Mouse (Mus musculus): Measurements from ENCODE around the gene Ptprt. TPM values are rescaled to one million over a fixed set of nuclear protein-coding genes. Genes with fewer than 3 reads are reported as not detected.

Gene Ptprt
- total and polyA plus RNA-seq, 3 experiments, result 0.76 TPM; not detected in 2

DNA sequence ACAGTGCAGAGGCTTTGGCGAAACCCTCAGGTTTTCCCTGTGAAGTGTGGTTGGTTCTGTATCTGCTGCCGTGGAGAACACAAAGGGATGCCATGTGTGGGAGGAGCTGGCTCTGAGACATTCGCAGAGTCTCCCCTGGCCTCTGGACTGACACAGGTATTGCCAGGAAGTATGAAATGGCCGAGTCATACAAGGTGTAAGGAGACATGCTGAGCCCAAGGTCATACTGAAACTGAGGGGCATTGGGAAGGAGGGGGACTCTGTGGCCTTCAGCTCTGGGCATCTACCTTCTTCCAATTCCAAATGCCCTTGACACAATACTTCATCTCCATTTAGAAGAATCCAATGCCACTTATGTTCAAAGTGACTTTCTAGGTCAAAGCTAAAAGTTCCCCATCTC, 1103.1 kb downstream of the Ptprt start:
- H3K27me3 ChIP-seq (replicated peaks), result no peaks in the 10 kb centered on the region
- no peaks in the 10 kb centered on the region for H3K36me3 ChIP-seq (replicated peaks in 1 of 2; ENCODE audit: control insufficient read depth in 1 of 2, insufficient read depth in 1 of 2, low read length in 1 of 2)
- no peak overlapping the region for H3K9ac ChIP-seq (ENCODE audit: insufficient read depth, low read depth)
- no peak for DNase-seq (ENCODE audit: extremely low read depth)
- H3K4me3 ChIP-seq (replicated peaks in 1 of 3; ENCODE audit: low read depth in 2 of 3, low read length in 2 of 3, poor library complexity in 1 of 3), result no peak overlapping the region
- H3K4me1 ChIP-seq (ENCODE audit: control insufficient read depth in 1 of 2, insufficient read depth in 2 of 2), result no peaks in the 10 kb centered on the region
- TF ChIP-seq TBP (conservative IDR thresholded peaks at IDR 0.05; ENCODE audit: low read depth, low read length), result no peak
- no peak for TF ChIP-seq HCFC1 (IDR thresholded peaks at IDR 0.05; ENCODE audit: low read depth, low read length)
- no peak for TF ChIP-seq POLR2AphosphoS2 (IDR thresholded peaks at IDR 0.05; ENCODE audit: low read depth, low read length)
- no peak for TF ChIP-seq MYC (IDR thresholded peaks at IDR 0.05; ENCODE audit: low read depth, low read length)
- no peak for TF ChIP-seq CHD2 (IDR thresholded peaks at IDR 0.05; ENCODE audit: low read length)
- TF ChIP-seq CHD1 (IDR thresholded peaks at IDR 0.05; ENCODE audit: low read depth, low read length), result no peak
- TF ChIP-seq ELF1 (IDR thresholded peaks at IDR 0.05; ENCODE audit: low read depth, low read length), result no peak
- no peak for TF ChIP-seq RAD21 (IDR thresholded peaks at IDR 0.05; ENCODE audit: low read depth, low read length)
- no peak for TF ChIP-seq ZC3H11A (IDR thresholded peaks at IDR 0.05; ENCODE audit: low read depth, low read length)
- TF ChIP-seq E2F4 (IDR thresholded peaks at IDR 0.05; ENCODE audit: insufficient replicate concordance, low read depth, low read length), result no peak
- no peak for TF ChIP-seq MAX (IDR thresholded peaks at IDR 0.05; ENCODE audit: low read length)
- no peak for TF ChIP-seq USF2 (conservative IDR thresholded peaks at IDR 0.05; ENCODE audit: low read depth, low read length)
- no peak for TF ChIP-seq BHLHE40 (IDR thresholded peaks at IDR 0.05; ENCODE audit: low read depth, low read length)
- TF ChIP-seq IRF4 (IDR thresholded peaks at IDR 0.05; ENCODE audit: low read depth, low read length), result no peak
- no peak for TF ChIP-seq UBTF (IDR thresholded peaks at IDR 0.05; ENCODE audit: low read depth, low read length)
- no peak for TF ChIP-seq PAX5 (IDR thresholded peaks at IDR 0.05; ENCODE audit: low read length)
- TF ChIP-seq EP300 (IDR thresholded peaks at IDR 0.05; ENCODE audit: low read length), result no peak
- no peak for TF ChIP-seq NRF1 (IDR thresholded peaks at IDR 0.05; ENCODE audit: low read depth, low read length)
- TF ChIP-seq ETS1 (conservative IDR thresholded peaks at IDR 0.05; ENCODE audit: low read depth, low read length), result no peak
- H3K27ac ChIP-seq (ENCODE audit: insufficient read depth, low read depth), result no peak overlapping the region
- peaks cover 71% of the 10 kb centered on the region for H3K9me3 ChIP-seq (replicated peaks; ENCODE audit: low read length)
- dilution Hi-C loops (cut with MboI; ENCODE audit: extremely low pct_ligation_motif_present, extremely low pct_unique_long_range_greater_than_20kb, low sequenced_read_pairs), result no loop called here
- no peaks in the 10 kb centered on the region for H3K79me2 ChIP-seq (replicated peaks; ENCODE audit: control insufficient read depth, extremely low read depth, insufficient read depth, poor library complexity, severe bottlenecking)
- H3K4me2 ChIP-seq (ENCODE audit: insufficient read depth, low read depth, poor library complexity, severe bottlenecking), result no peak overlapping the region
- in situ Hi-C loops (cut with MboI; ENCODE audit: low pct_ligation_motif_present, low pct_unique_long_range_greater_than_20kb, low sequenced_read_pairs), result no loop called here

DNA sequence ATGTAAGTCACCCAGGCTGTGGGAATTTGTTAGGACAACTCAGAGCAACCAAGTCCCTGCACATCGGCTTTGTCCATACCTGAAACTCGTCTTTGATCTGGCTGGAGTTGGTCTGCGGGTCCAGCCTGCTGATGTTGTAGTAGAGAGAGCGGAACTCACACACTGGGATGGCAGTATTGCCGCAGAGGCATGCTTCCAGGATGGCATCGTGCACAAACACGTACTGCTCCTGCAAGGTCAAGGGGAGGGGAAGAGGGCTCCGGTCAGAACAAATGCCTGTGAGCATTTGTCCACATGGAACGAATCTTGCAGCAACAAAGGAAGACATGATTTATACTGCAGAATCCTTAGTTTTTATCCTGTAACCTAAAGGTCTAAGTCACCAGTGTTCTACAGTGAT, 1107.3 kb downstream of the Ptprt start:
- no peak overlapping the region for H3K27ac ChIP-seq (ENCODE audit: insufficient read depth, low read depth)
- H3K9ac ChIP-seq (ENCODE audit: insufficient read depth, low read depth), result no peak overlapping the region
- no peak overlapping the region for H3K4me3 ChIP-seq (replicated peaks in 1 of 3; ENCODE audit: low read depth in 2 of 3, low read length in 2 of 3, poor library complexity in 1 of 3)
- TF ChIP-seq MEF2A (IDR thresholded peaks at IDR 0.05; ENCODE audit: borderline replicate concordance, low read depth, low read length), result no peak
- no peak for TF ChIP-seq HCFC1 (IDR thresholded peaks at IDR 0.05; ENCODE audit: low read depth, low read length)
- TF ChIP-seq SIN3A (IDR thresholded peaks at IDR 0.05; ENCODE audit: low read length), result no peak
- TF ChIP-seq USF2 (conservative IDR thresholded peaks at IDR 0.05; ENCODE audit: low read depth, low read length), result no peak
- no peaks in the 10 kb centered on the region for H3K79me2 ChIP-seq (replicated peaks; ENCODE audit: control insufficient read depth, extremely low read depth, insufficient read depth, poor library complexity, severe bottlenecking)
- H3K36me3 ChIP-seq (replicated peaks in 1 of 2; ENCODE audit: control insufficient read depth in 1 of 2, insufficient read depth in 1 of 2, low read length in 1 of 2), result no peaks in the 10 kb centered on the region
- DNase-seq (ENCODE audit: extremely low read depth), result no peak
- dilution Hi-C loops (cut with MboI; ENCODE audit: extremely low pct_ligation_motif_present, extremely low pct_unique_long_range_greater_than_20kb, low sequenced_read_pairs) (no loop called here), in situ Hi-C loops (cut with MboI; ENCODE audit: low pct_ligation_motif_present, low pct_unique_long_range_greater_than_20kb, low sequenced_read_pairs) (no loop called here)
- H3K27me3 ChIP-seq (replicated peaks), result no peaks in the 10 kb centered on the region
- H3K4me1 ChIP-seq (ENCODE audit: control insufficient read depth in 1 of 2, insufficient read depth in 2 of 2), result no peaks in the 10 kb centered on the region
- H3K9me3 ChIP-seq (replicated peaks; ENCODE audit: low read length), result peaks cover 81% of the 10 kb centered on the region
- H3K4me2 ChIP-seq (ENCODE audit: insufficient read depth, low read depth, poor library complexity, severe bottlenecking), result no peak overlapping the region

Data from CH12.LX (cell line).